Mouse (Mus musculus): ENCODE measurements at regions not wholly inside any gene's neighbourhood (a gene's known extent, or its start where the extent isn't known, plus 50 kb on each side); places are given as distances from the start of the nearest gene placed in this dataset.

DNA sequence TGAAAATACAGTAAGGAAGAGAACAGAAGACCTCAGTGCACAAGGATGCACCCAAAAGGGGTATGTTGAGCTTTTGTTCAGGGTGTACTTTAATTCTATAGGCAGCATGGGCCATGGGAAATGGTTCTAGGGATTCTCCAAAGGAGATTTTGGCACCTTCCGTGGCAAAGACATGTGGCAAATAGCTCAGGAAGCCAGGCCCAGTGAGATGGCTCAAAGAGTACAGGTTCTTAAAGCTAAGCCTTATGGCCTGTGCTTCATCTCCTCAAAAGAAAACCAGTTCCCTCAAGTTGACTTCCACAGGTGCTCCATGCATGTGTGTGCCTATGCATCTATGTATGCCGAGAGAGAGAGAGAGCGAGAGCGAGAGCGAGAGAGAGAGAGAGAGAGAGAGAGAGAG lies 112.1 kb downstream of the 3110018I06Rik start:
- Histone ChIP-seq H3K27me3 (no peaks in the 10 kb centered on the region), H3K4me1 (no peaks in the 10 kb centered on the region; the same call in 1 of the 2 replicates), H3K4me3 (no peak overlapping the region), H3K36me3 (no peaks in the 10 kb centered on the region), H3K4me2 (replicated peaks) (no peak overlapping the region), H3K27ac (replicated peaks) (no peak overlapping the region), H3K9ac (replicated peaks) (no peak overlapping the region), H3K9me3 (no peaks in the 10 kb centered on the region)
- 95% methylated on average over 5 of the region's 5 CpGs for whole genome bisulfite sequencing
- no peak for ATAC-seq (ENCODE audit: low FRiP score, low read depth)

- ATAC-seq (ENCODE audit: low FRiP score, low read depth), result no peak
- Histone ChIP-seq H3K36me3 (no peaks in the 10 kb centered on the region), H3K9ac (replicated peaks) (no peak overlapping the region), H3K9me3 (no peaks in the 10 kb centered on the region), H3K4me1 (no peaks in the 10 kb centered on the region), H3K27me3 (no peaks in the 10 kb centered on the region), H3K27ac (replicated peaks) (no peak overlapping the region), H3K4me3 (no peak overlapping the region), H3K4me2 (replicated peaks) (no peak overlapping the region)
- WGBS, result 84% methylated on average over 6 of the region's 6 CpGs
These were observed 120.5 kb downstream of the 3110018I06Rik start for GRCm38 (mm10) chr12:107608966-107609365.

DNA sequence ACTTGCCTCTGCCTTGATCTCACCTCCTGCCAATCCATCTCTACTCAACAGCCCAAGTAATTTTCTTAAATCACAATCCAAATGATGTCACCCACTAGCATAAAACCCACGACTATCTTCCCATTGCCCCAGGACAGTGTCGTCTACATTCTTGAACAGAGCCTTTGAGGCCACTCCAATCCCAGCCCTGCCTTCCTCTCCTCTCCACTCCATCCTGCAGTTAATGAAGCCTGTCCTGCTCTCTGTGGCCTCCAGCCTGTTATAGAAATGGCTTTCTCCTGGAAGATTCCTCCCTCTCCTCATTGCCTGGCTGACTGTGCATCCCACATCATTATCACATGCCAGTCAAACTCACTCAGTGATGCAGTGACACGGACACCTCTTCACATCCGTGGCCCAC lies 121.6 kb downstream of the 3110018I06Rik start:
- no peak overlapping the region for H3K4me3 ChIP-seq
- WGBS, result 85% methylated on average over 4 of the region's 4 CpGs
- H3K27ac ChIP-seq (replicated peaks), result no peak overlapping the region
- no peak overlapping the region for H3K9ac ChIP-seq (replicated peaks)
- no peaks in the 10 kb centered on the region for H3K9me3 ChIP-seq
- H3K4me2 ChIP-seq (replicated peaks), result no peak overlapping the region
- H3K36me3 ChIP-seq, result no peaks in the 10 kb centered on the region
- H3K4me1 ChIP-seq, result no peaks in the 10 kb centered on the region
- H3K27me3 ChIP-seq, result no peaks in the 10 kb centered on the region
- no peak for ATAC-seq (ENCODE audit: low FRiP score, low read depth)

DNA sequence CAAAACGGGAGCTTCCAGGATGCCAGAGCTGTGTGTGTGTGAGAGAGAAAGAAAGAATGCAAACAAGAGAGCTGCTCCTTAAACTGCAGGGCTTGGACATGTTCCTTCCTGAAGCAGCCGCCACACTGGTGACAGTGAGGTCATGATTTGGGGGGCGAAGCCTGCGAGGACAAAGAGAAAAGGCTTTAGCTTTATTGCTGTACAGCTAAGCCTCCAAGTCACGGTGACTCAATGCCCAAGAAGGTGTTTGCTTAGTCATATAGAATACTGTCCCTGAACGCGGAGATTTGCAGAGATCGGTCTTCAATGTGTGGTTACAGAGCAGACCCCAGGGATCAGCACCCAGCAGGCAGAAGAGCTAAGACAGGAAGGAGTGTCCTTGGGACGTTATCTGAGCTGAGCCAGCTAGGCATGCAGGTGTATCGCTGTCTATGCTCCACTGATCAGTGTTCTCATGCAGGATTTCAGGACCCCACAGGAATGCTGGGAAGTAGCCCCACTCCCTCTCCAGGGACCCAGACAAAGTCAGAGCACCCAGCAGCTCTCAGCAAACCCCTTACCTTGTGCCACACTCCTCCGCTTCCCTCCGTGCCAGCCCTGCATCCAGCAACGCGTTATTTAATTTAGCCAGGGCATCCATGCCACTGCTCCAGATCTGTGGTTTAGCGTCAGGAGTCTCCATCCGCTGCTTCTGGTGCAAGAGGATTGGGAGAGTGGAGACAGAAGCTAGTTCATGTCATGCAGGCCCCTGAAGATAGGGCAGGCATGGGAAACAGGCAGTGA lies 129.0 kb downstream of the 3110018I06Rik start:
- Histone ChIP-seq H3K4me3 (no peak overlapping the region), H3K27ac (replicated peaks) (peak overlapping the region; percentile 11; the same call in 1 of the 2 replicates), H3K4me2 (replicated peaks) (no peak overlapping the region), H3K9me3 (no peaks in the 10 kb centered on the region), H3K9ac (replicated peaks) (no peak overlapping the region), H3K36me3 (no peaks in the 10 kb centered on the region), H3K27me3 (no peaks in the 10 kb centered on the region), H3K4me1 (peaks cover 9% of the 10 kb centered on the region; the same call in 1 of the 2 replicates)
- WGBS, result 70% methylated on average over 16 of the region's 16 CpGs
- ATAC-seq (ENCODE audit: low FRiP score, low read depth), result no peak

GRCm38 (mm10) chr12:107624446-107624845 lies 136.0 kb downstream of the 3110018I06Rik start:
- Histone ChIP-seq H3K27ac (replicated peaks) (no peak overlapping the region), H3K4me1 (no peaks in the 10 kb centered on the region), H3K9ac (replicated peaks) (no peak overlapping the region), H3K27me3 (no peaks in the 10 kb centered on the region), H3K4me2 (replicated peaks) (no peak overlapping the region), H3K4me3 (no peak overlapping the region), H3K9me3 (no peaks in the 10 kb centered on the region), H3K36me3 (no peaks in the 10 kb centered on the region)
- ATAC-seq (ENCODE audit: low FRiP score, low read depth), result no peak
- WGBS, result 91% methylated on average over 3 of the region's 3 CpGs

- no peak for ATAC-seq (ENCODE audit: low FRiP score, low read depth)
- Histone ChIP-seq H3K27me3 (no peaks in the 10 kb centered on the region), H3K27ac (replicated peaks) (no peak overlapping the region), H3K4me3 (no peak overlapping the region), H3K36me3 (no peaks in the 10 kb centered on the region), H3K9ac (replicated peaks) (no peak overlapping the region), H3K4me2 (replicated peaks) (no peak overlapping the region), H3K4me1 (0 out of 2 replicates have a peak, but pooled peaks cover under 1% of the 10 kb centered on the region), H3K9me3 (no peaks in the 10 kb centered on the region)
- WGBS, result 95% methylated on average over 9 of the region's 9 CpGs
These were observed 159.6 kb downstream of the 3110018I06Rik start for GRCm38 (mm10) chr12:107648008-107648407.

GRCm38 (mm10) chr12:107652126-107652728 lies 163.8 kb downstream of the 3110018I06Rik start:
- Histone ChIP-seq H3K4me2 (replicated peaks) (no peak overlapping the region), H3K27me3 (no peaks in the 10 kb centered on the region), H3K9ac (replicated peaks) (no peak overlapping the region), H3K27ac (replicated peaks) (no peak overlapping the region), H3K36me3 (no peaks in the 10 kb centered on the region), H3K4me3 (no peak overlapping the region), H3K9me3 (no peaks in the 10 kb centered on the region), H3K4me1 (peaks cover 3% of the 10 kb centered on the region; the same call in 1 of the 2 replicates)
- no peak for ATAC-seq (ENCODE audit: low FRiP score, low read depth)
- 45% methylated on average over 3 of the region's 3 CpGs for WGBS

DNA sequence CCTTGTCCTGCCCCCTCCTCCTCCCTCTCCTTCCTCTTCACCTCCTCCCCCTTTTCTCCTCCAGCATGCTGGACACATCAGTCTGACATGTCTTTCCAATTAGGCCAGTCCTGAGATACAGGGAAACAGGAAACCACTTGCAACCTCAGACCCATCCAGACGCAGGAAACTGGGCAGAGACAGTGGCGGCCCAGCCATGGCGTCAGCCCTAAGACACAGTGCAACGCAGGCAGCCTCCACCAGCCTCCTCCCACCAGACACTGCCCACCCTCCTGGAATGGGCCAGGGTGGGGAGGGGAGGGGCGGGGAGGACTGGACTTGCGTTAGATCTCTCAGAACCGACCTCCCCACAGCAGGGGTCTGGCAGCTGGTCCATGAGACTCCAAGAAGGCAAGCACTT lies 164.7 kb downstream of the 3110018I06Rik start:
- no peaks in the 10 kb centered on the region for H3K36me3 ChIP-seq
- H3K9me3 ChIP-seq, result no peaks in the 10 kb centered on the region
- H3K4me1 ChIP-seq, result peaks cover 6% of the 10 kb centered on the region; the same call in 1 of the 2 replicates
- WGBS, result 26% methylated on average over 7 of the region's 7 CpGs
- no peaks in the 10 kb centered on the region for H3K27me3 ChIP-seq
- no peak overlapping the region for H3K4me2 ChIP-seq (replicated peaks)
- no peak overlapping the region for H3K4me3 ChIP-seq
- ATAC-seq (ENCODE audit: low FRiP score, low read depth), result no peak
- H3K27ac ChIP-seq (replicated peaks), result no peak overlapping the region
- H3K9ac ChIP-seq (replicated peaks), result no peak overlapping the region

GRCm38 (mm10) chr12:107656846-107657245 lies 168.4 kb downstream of the 3110018I06Rik start:
- no peaks in the 10 kb centered on the region for H3K36me3 ChIP-seq
- ATAC-seq (ENCODE audit: low FRiP score, low read depth), result no peak
- H3K9me3 ChIP-seq, result no peaks in the 10 kb centered on the region
- H3K27ac ChIP-seq (replicated peaks), result no peak overlapping the region
- no peak overlapping the region for H3K4me3 ChIP-seq
- 57% methylated on average over 5 of the region's 5 CpGs for whole genome bisulfite sequencing
- peaks cover 4% of the 10 kb centered on the region; the same call in 1 of the 2 replicates for H3K27me3 ChIP-seq
- no peak overlapping the region for H3K9ac ChIP-seq (replicated peaks)
- no peak overlapping the region for H3K4me2 ChIP-seq (replicated peaks)
- peaks cover 18% of the 10 kb centered on the region for H3K4me1 ChIP-seq

- no peak overlapping the region for H3K4me3 ChIP-seq
- 81% methylated on average over 12 of the region's 12 CpGs for WGBS
- H3K9me3 ChIP-seq, result no peaks in the 10 kb centered on the region
- H3K4me1 ChIP-seq, result peaks cover 21% of the 10 kb centered on the region
- H3K9ac ChIP-seq (replicated peaks), result no peak overlapping the region
- H3K27me3 ChIP-seq, result peaks cover 4% of the 10 kb centered on the region; the same call in 1 of the 2 replicates
- H3K4me2 ChIP-seq (replicated peaks), result no peak overlapping the region
- no peak for ATAC-seq (ENCODE audit: low FRiP score, low read depth)
- no peak overlapping the region for H3K27ac ChIP-seq (replicated peaks)
- H3K36me3 ChIP-seq, result no peaks in the 10 kb centered on the region
These were observed 169.8 kb downstream of the 3110018I06Rik start for GRCm38 (mm10) chr12:107658241-107658640.

DNA sequence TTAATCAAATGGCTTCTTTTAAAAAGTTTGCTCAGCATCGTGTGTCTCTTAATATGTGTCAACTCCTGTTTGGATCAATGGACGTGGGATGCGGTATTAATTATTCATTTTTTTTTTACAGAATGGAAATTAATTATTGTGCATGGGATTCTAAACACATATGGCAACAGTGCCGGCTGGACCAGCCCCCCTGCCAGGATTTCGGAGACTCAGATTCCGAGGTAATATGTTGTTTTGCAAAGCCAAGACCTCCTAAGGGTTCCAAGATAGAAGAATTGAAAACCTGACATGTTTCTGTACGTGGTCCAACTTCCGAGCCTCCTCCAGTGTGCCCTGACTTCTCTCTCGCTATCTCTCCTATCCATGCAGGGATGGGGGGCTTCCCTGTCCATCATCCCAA lies 170.4 kb downstream of the 3110018I06Rik start:
- no peak overlapping the region for H3K4me2 ChIP-seq (replicated peaks)
- H3K36me3 ChIP-seq, result no peaks in the 10 kb centered on the region
- WGBS, result 46% methylated on average over 9 of the region's 9 CpGs
- no peaks in the 10 kb centered on the region for H3K9me3 ChIP-seq
- no peak for ATAC-seq (ENCODE audit: low FRiP score, low read depth)
- peaks cover 4% of the 10 kb centered on the region; the same call in 1 of the 2 replicates for H3K27me3 ChIP-seq
- H3K4me3 ChIP-seq, result no peak overlapping the region
- H3K4me1 ChIP-seq, result peaks cover 20% of the 10 kb centered on the region
- H3K27ac ChIP-seq (replicated peaks), result no peak overlapping the region
- H3K9ac ChIP-seq (replicated peaks), result no peak overlapping the region

DNA sequence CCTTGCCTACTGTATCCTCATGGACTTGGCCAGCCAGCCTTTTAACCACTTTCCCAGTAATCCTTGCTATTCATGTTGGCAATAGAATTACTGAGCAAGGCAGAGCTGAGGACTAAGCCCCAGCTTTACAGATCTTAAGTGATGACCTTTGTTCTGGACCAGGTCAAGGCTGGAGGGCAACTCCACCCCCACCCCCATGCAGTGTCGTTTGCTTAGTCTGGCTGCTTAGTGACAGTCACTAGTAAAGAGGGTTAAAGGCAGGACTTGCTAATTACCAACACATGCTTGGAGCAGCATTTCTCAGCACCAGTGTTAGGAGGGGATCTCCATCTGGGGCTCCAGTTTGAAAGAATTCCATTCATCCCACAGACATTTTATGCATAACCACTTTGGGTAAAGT lies 174.2 kb downstream of the 3110018I06Rik start:
- H3K4me1 ChIP-seq, result peaks cover 20% of the 10 kb centered on the region
- no peak overlapping the region for H3K4me2 ChIP-seq (replicated peaks)
- 0% methylated on average over 1 of the region's 1 CpGs for WGBS
- H3K9me3 ChIP-seq, result no peaks in the 10 kb centered on the region
- no peak overlapping the region for H3K4me3 ChIP-seq
- no peak overlapping the region for H3K27ac ChIP-seq (replicated peaks)
- no peak for ATAC-seq (ENCODE audit: low FRiP score, low read depth)
- H3K27me3 ChIP-seq, result peaks cover 4% of the 10 kb centered on the region; the same call in 1 of the 2 replicates
- H3K36me3 ChIP-seq, result no peaks in the 10 kb centered on the region
- no peak overlapping the region for H3K9ac ChIP-seq (replicated peaks)

All from midbrain, embryonic 12.5 days (tissue).